Mouse (Mus musculus): ENCODE measurements at regions not wholly inside any gene's neighbourhood (a gene's known extent, or its start where the extent isn't known, plus 50 kb on each side); places are given as distances from the start of the nearest gene placed in this dataset.
"Not testable (repeated sequence)": the region's sequence is repeated elsewhere in the genome, so short reads cannot be mapped to it uniquely, and the experiment has no call there.

- DNase-seq: no peak
These were observed 131.5 kb upstream of the Kiz start for GRCm38 (mm10) chr2:146724142-146724679.

- DNase-seq: no peak
These were observed 130.6 kb upstream of the Kiz start for GRCm38 (mm10) chr2:146724924-146725555.

GRCm38 (mm10) chr2:146728693-146729092 is 127.0 kb upstream of the Kiz start:
- no peak for DNase-seq

GRCm38 (mm10) chr2:146731081-146731480 is 124.6 kb upstream of the Kiz start:
- no peak for DNase-seq

- DNase-seq: not testable (repeated sequence)
These were observed 122.8 kb upstream of the Kiz start for GRCm38 (mm10) chr2:146732891-146733290.

- DNase-seq: no peak
These were observed 111.3 kb upstream of the Kiz start for GRCm38 (mm10) chr2:146744396-146744795.

- no peak for DNase-seq
These were observed 110.5 kb upstream of the Kiz start for GRCm38 (mm10) chr2:146745012-146745682.

- DNase-seq: no peak
These were observed 110.0 kb upstream of the Kiz start for GRCm38 (mm10) chr2:146745683-146746047.

- DNase-seq: no peak
These were observed 101.7 kb upstream of the Kiz start for GRCm38 (mm10) chr2:146753988-146754387.

GRCm38 (mm10) chr2:146763522-146764144 is 92.0 kb upstream of the Kiz start:
- no peak for DNase-seq

- DNase-seq: peak; percentile 10
These were observed 91.1 kb upstream of the Kiz start for GRCm38 (mm10) chr2:146764313-146765255.

GRCm38 (mm10) chr2:146774876-146775275 is 80.8 kb upstream of the Kiz start:
- no peak for DNase-seq

- no peak for DNase-seq
These were observed 68.4 kb upstream of the Kiz start for GRCm38 (mm10) chr2:146787132-146787810.

- DNase-seq: no peak
These were observed 67.7 kb upstream of the Kiz start for GRCm38 (mm10) chr2:146787811-146788455.

- no peak for DNase-seq
These were observed 62.7 kb upstream of the Kiz start for GRCm38 (mm10) chr2:146792844-146793420.

- DNase-seq: no peak
These were observed 52.7 kb upstream of the Kiz start for GRCm38 (mm10) chr2:146802973-146803372.
